Mouse (Mus musculus) liver, postnatal 0 days (tissue): ENCODE data around the gene Prrg4. TPM values are rescaled to one million over a fixed set of nuclear protein-coding genes. Genes with fewer than 3 reads are reported as not detected.
A peak's percentile ranks its signal among the peaks of the same experiment; 100 is the strongest.

Source experiments
- ATAC-seq: fragments of 200-750 bp; cut with Nextera tagmentation; 2 replicates; pipeline ENCODE4 v1.8.0; 2017; ENCODE audit warnings: mild to moderate bottlenecking, moderate library complexity
- DNase-seq: peaks from one replicate; pipeline ENCODE4 v3.0.0-alpha.2; 2016
- H3K27ac ChIP-seq: fragments of 300-500 bp; sonication (generic); 2 replicates; pipeline ENCODE4 v1.5.1; 2014; ENCODE audit warnings: antibody characterized with exemption, moderate library complexity, mild to moderate bottlenecking, low read depth
- H3K27me3 ChIP-seq: fragments of 300-500 bp; sonication (generic); 2 replicates; pipeline ENCODE4 v1.6.1; 2014; ENCODE audit warnings: low read length, control low read depth, mixed read lengths; ENCODE audit not compliant: insufficient read depth
- H3K36me3 ChIP-seq: fragments of 300-500 bp; sonication (generic); replicated peaks from 2 replicates; pipeline ENCODE4 v1.6.1; 2014; ENCODE audit warnings: mild to moderate bottlenecking, control low read depth, low read length, moderate library complexity, mixed read lengths; ENCODE audit not compliant: insufficient read depth
- H3K4me1 ChIP-seq: fragments of 300-500 bp; sonication (generic); 2 replicates; pipeline ENCODE4 v1.6.1; 2014; ENCODE audit warnings: antibody characterized with exemption, mild to moderate bottlenecking, control low read depth; ENCODE audit not compliant: insufficient read depth
- H3K4me2 ChIP-seq: fragments of 300-500 bp; sonication (generic); 2 replicates; pipeline ENCODE4 v1.6.1; 2014; ENCODE audit warnings: low read depth, mild to moderate bottlenecking, low read length, moderate library complexity, mixed read lengths
- H3K4me3 ChIP-seq: fragments of 300-500 bp; sonication (generic); 2 replicates; pipeline ENCODE4 v1.5.1; 2014; ENCODE audit warnings: low read depth, low read length
- H3K9ac ChIP-seq: fragments of 300-500 bp; sonication (generic); replicated peaks from 2 replicates; pipeline ENCODE4 v1.6.1; 2014; ENCODE audit warnings: mild to moderate bottlenecking, moderate library complexity
- H3K9me3 ChIP-seq: fragments of 300-500 bp; sonication (generic); 2 replicates; pipeline ENCODE4 v1.6.1; 2016; ENCODE audit warnings: mild to moderate bottlenecking, control low read depth, low read length, mixed read lengths
- CTCF ChIP-seq: sonication (generic); IDR thresholded peaks from 2 replicates; pipeline ENCODE4 v1.5.1; 2016; ENCODE audit warnings: antibody characterized with exemption, low read depth
- EP300 ChIP-seq: IDR thresholded peaks from 2 replicates; pipeline ENCODE4 v1.6.1; 2016; ENCODE audit warnings: antibody characterized with exemption, low read depth, mild to moderate bottlenecking
- WGBS: fragments of 180-500 bp; shearing (Covaris S2); extraction: QIAGEN DNeasy Blood & Tissue Kit; methylation state at CpG from one replicate; pipeline ENCODE4 v1.1.7; 2014; ENCODE audit not compliant: insufficient replicate concordance; 5-methylcytosine and 5-hydroxymethylcytosine counted together
- polyA plus RNA-seq: library from polyadenylated mRNA; unstranded; fragments of >200 nt; fragmentation: Nextera tagmentation; extraction: Ambion mirVana; gene quantifications from 2 replicates; pipeline ENCODE4 v1.2.1, GENCODE M21; 2015

The Prrg4 gene
- polyA plus RNA-seq, 1 experiment from 2014 or later = 0.67 TPM

GRCm38 (mm10) chr2:104854836-104855235, 5.2 kb upstream of the Prrg4 start:
- TF ChIP-seq CTCF (no peak), EP300 (no peak)
- no peak overlapping the region for H3K27ac ChIP-seq
- no peaks in the 10 kb centered on the region for H3K27me3 ChIP-seq
- DNase-seq (no peak), ATAC-seq (no peak)
- no peak overlapping the region for H3K9ac ChIP-seq
- H3K9me3 ChIP-seq = no peaks in the 10 kb centered on the region
- H3K4me3 ChIP-seq = no peak overlapping the region
- H3K4me2 ChIP-seq = no peak overlapping the region
- no peaks in the 10 kb centered on the region for H3K36me3 ChIP-seq
- 72% methylated on average over 1 of the region's 1 CpGs for WGBS
- no peaks in the 10 kb centered on the region for H3K4me1 ChIP-seq

- no peaks in the 10 kb centered on the region for H3K9me3 ChIP-seq
- no peak overlapping the region for H3K4me2 ChIP-seq
- DNase-seq (no peak), ATAC-seq (no peak)
- no peak overlapping the region for H3K9ac ChIP-seq
- no peaks in the 10 kb centered on the region for H3K27me3 ChIP-seq
- no peaks in the 10 kb centered on the region for H3K36me3 ChIP-seq
- H3K27ac ChIP-seq = no peak overlapping the region
- H3K4me1 ChIP-seq = peaks cover 14% of the 10 kb centered on the region
- 82% methylated on average over 7 of the region's 7 CpGs for WGBS
- no peak overlapping the region for H3K4me3 ChIP-seq
- TF ChIP-seq CTCF (no peak), EP300 (no peak)
Observed at GRCm38 (mm10) chr2:104852546-104852945, 2.9 kb upstream of the Prrg4 start.

DNA sequence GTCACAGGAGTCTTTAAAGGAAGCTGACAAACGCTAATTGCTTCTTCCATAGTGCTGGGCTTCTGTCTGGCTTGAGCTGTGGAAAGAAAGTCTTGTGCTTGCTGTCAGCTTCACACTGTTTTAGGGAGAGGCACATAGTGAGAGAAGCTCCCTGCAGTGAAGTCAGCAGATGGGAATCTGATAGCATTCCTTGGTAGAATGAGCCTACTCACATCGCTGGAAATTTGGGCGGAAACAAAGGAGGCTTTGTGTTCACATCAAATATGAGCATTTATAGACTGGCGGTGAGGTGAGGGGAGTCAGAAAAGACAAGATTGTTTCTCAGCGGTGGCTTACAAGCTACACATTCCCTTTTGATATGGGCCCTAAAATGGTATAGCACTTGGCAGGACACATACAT, 2.0 kb upstream of the Prrg4 start:
- no peak overlapping the region for H3K4me2 ChIP-seq
- no peak for ATAC-seq
- H3K9me3 ChIP-seq = no peaks in the 10 kb centered on the region
- 52% methylated on average over 5 of the region's 5 CpGs for WGBS
- H3K4me3 ChIP-seq = no peak overlapping the region
- no peak for TF ChIP-seq EP300
- TF ChIP-seq CTCF = no peak
- H3K9ac ChIP-seq = no peak overlapping the region
- peaks cover 14% of the 10 kb centered on the region for H3K4me1 ChIP-seq
- no peak overlapping the region for H3K27ac ChIP-seq
- no peaks in the 10 kb centered on the region for H3K36me3 ChIP-seq
- no peak for DNase-seq
- H3K27me3 ChIP-seq = no peaks in the 10 kb centered on the region

- H3K4me3 ChIP-seq = peak overlapping the region; percentile 54
- DNase-seq = no peak
- WGBS = 51% methylated on average over 3 of the region's 3 CpGs
- no peaks in the 10 kb centered on the region for H3K27me3 ChIP-seq
- no peak overlapping the region for H3K27ac ChIP-seq
- no peaks in the 10 kb centered on the region for H3K9me3 ChIP-seq
- ATAC-seq = no peak
- no peak for TF ChIP-seq CTCF
- TF ChIP-seq EP300 = no peak
- peaks cover 14% of the 10 kb centered on the region for H3K4me1 ChIP-seq
- H3K9ac ChIP-seq = no peak overlapping the region
- H3K36me3 ChIP-seq = no peaks in the 10 kb centered on the region
- peak overlapping the region; percentile 78 for H3K4me2 ChIP-seq
Observed at GRCm38 (mm10) chr2:104849991-104850359, 299 bp upstream of the Prrg4 start.

GRCm38 (mm10) chr2:104848235-104849161, 1.2 kb downstream of the Prrg4 start:
- ATAC-seq (peak; percentile 6; the same call in 1 of the 2 replicates), DNase-seq (no peak)
- H3K4me2 ChIP-seq = peak overlapping the region; percentile 78
- 17% methylated on average over 16 of the region's 16 CpGs for WGBS
- H3K9ac ChIP-seq = peak overlapping the region; percentile 60; the same call in 1 of the 2 replicates
- H3K27me3 ChIP-seq = no peaks in the 10 kb centered on the region
- no peak for TF ChIP-seq EP300
- TF ChIP-seq CTCF = no peak
- H3K36me3 ChIP-seq = no peaks in the 10 kb centered on the region
- no peak overlapping the region for H3K27ac ChIP-seq
- no peaks in the 10 kb centered on the region for H3K9me3 ChIP-seq
- peaks cover 14% of the 10 kb centered on the region for H3K4me1 ChIP-seq
- peak overlapping the region; percentile 54 for H3K4me3 ChIP-seq

DNA sequence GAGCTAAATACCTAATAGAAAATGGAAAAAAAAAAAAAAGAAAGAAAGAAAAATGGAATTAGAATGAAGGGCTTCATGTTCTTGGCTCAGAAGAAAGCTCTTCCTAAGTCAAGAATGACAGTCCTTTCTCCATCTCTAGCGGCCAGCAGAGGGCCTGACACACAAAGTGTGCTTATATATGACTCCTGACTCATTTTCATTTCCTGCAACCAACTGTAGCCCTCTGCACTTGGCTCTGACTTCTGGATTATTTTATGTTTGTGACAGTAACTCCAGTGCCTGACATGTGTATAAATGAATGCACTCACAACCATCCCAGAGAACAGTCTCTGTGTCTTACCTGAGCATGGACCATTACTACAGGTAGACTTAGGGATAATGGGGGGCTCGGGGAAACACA, 2.0 kb downstream of the Prrg4 start:
- TF ChIP-seq EP300 = no peak
- TF ChIP-seq CTCF = peak; percentile 56
- ATAC-seq = no peak
- no peak overlapping the region for H3K9ac ChIP-seq
- 39% methylated on average over 2 of the region's 2 CpGs for WGBS
- no peaks in the 10 kb centered on the region for H3K27me3 ChIP-seq
- DNase-seq = peak; percentile 22
- no peak overlapping the region for H3K4me2 ChIP-seq
- H3K4me3 ChIP-seq = no peak overlapping the region
- H3K36me3 ChIP-seq = no peaks in the 10 kb centered on the region
- no peaks in the 10 kb centered on the region for H3K9me3 ChIP-seq
- H3K4me1 ChIP-seq = peaks cover 14% of the 10 kb centered on the region
- H3K27ac ChIP-seq = no peak overlapping the region
